Mouse (Mus musculus) stomach, postnatal 0 days (tissue): ENCODE data around the gene B4gat1. TPM values are rescaled to one million over a fixed set of nuclear protein-coding genes. Genes with fewer than 3 reads are reported as not detected.

Source experiments
- ATAC-seq: fragments of 200-750 bp; cut with Nextera tagmentation; 2 replicates; pipeline ENCODE4 v1.8.0; 2017; ENCODE audit not compliant: low FRiP score, low TSS enrichment
- DNase-seq: peaks from one replicate; pipeline ENCODE4 v3.0.0-alpha.2; 2016; ENCODE audit warnings: low spot score
- H3K27ac ChIP-seq: fragments of 300-500 bp; sonication (generic); replicated peaks from 2 replicates; pipeline ENCODE4 v1.5.1; 2014; ENCODE audit warnings: mild to moderate bottlenecking, control low read depth
- H3K27me3 ChIP-seq: fragments of 300-500 bp; sonication (generic); 2 replicates; pipeline ENCODE4 v1.6.1; 2014; ENCODE audit warnings: low read length; ENCODE audit not compliant: control insufficient read depth, insufficient read depth
- H3K36me3 ChIP-seq: fragments of 300-500 bp; sonication (generic); 2 replicates; pipeline ENCODE4 v1.6.1; 2014; ENCODE audit warnings: low read length, mixed read lengths; ENCODE audit not compliant: control insufficient read depth, insufficient read depth
- H3K4me1 ChIP-seq: fragments of 300-500 bp; sonication (generic); replicated peaks from 2 replicates; pipeline ENCODE4 v1.6.1; 2014; ENCODE audit warnings: antibody characterized with exemption; ENCODE audit not compliant: control insufficient read depth, insufficient read depth
- H3K4me2 ChIP-seq: fragments of 300-500 bp; sonication (generic); replicated peaks from 2 replicates; pipeline ENCODE4 v1.6.1; 2014; ENCODE audit warnings: low read depth, mild to moderate bottlenecking, control low read depth, moderate library complexity
- H3K4me3 ChIP-seq: fragments of 300-500 bp; sonication (generic); 2 replicates; pipeline ENCODE4 v1.5.1; 2014; ENCODE audit warnings: low read depth, low read length, control low read depth
- H3K9ac ChIP-seq: fragments of 300-500 bp; sonication (generic); 2 replicates; pipeline ENCODE4 v1.6.1; 2014; ENCODE audit warnings: mild to moderate bottlenecking, low read length, control low read depth, mixed read lengths
- H3K9me3 ChIP-seq: fragments of 300-500 bp; sonication (generic); 2 replicates; pipeline ENCODE4 v1.6.1; 2016; ENCODE audit warnings: low read length; ENCODE audit not compliant: control insufficient read depth
- CTCF ChIP-seq: IDR thresholded peaks from 2 replicates; pipeline ENCODE4 v1.5.1; 2016; ENCODE audit warnings: antibody characterized with exemption, low read depth, mild to moderate bottlenecking, moderate library complexity
- EP300 ChIP-seq: optimal IDR thresholded peaks from 2 replicates; pipeline ENCODE3; 2016; ENCODE audit warnings: antibody characterized with exemption
- WGBS: fragments of 180-500 bp; shearing (Covaris S2); extraction: QIAGEN DNeasy Blood & Tissue Kit; methylation state at CpG from one replicate; pipeline ENCODE4 v1.1.7; 2014; 5-methylcytosine and 5-hydroxymethylcytosine counted together
- polyA plus RNA-seq: library from polyadenylated mRNA; unstranded; fragments of >200 nt; fragmentation: Nextera tagmentation; extraction: Ambion mirVana; gene quantifications from 2 replicates; pipeline ENCODE4 v1.2.1, GENCODE M21; 2015

B4gat1 gene
- polyA plus RNA-seq, 1 experiment from 2014 or later = 22.3 TPM

DNA sequence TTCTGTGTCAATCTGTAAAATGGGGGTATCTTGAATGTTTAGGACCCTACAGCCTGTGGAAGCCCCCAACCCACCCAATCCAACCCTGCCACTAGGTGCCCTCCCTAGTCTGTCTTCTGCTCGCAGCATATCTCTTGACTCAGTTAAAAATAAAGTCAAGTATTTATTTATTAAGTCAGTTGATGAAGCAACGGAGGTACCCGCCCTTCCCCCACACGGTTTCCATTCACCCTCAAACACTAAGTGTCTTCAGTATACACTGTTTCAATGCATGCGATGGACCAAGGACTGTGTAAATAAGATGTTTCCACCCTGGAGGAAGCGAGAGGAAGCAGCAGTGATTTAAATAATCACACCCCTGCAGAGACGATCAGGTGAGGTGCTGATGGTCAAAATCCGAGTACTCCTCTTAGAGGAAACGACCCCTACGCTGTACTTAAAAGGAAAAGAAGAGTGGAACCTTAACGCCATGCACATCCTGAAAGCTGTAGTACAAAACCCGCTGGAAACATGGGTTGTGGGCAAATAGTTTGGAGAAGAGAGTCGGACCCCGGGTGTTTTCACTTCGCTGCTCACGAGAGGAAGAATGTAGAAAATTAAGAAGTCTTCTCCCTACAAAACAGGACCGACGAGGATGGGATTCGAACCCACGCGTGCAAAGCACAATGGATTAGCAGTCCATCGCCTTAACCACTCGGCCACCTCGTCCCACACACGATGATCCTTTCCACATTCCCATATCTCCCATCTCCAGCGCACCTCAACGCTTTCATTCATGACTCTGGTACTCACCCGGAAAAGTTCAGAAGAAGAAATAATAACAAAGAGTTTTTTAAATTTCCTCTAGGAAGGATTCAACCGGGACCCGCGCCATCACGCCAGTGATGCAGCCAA is 701 bp upstream of the B4gat1 start:
- peak overlapping the region; percentile 73 for H3K4me3 ChIP-seq
- DNase-seq (peak; percentile 71), ATAC-seq (no peak; the same call in 1 of the 2 replicates)
- H3K36me3 ChIP-seq = no peaks in the 10 kb centered on the region
- H3K4me2 ChIP-seq = peak overlapping the region; percentile 96
- TF ChIP-seq CTCF (no peak), EP300 (no peak)
- H3K27me3 ChIP-seq = no peaks in the 10 kb centered on the region
- peak overlapping the region; percentile 89 for H3K9ac ChIP-seq
- no peaks in the 10 kb centered on the region for H3K9me3 ChIP-seq
- 2% methylated on average over 32 of the region's 32 CpGs for WGBS
- H3K4me1 ChIP-seq = peaks cover 6% of the 10 kb centered on the region
- peak overlapping the region; percentile 67; the same call in 1 of the 2 replicates for H3K27ac ChIP-seq

DNA sequence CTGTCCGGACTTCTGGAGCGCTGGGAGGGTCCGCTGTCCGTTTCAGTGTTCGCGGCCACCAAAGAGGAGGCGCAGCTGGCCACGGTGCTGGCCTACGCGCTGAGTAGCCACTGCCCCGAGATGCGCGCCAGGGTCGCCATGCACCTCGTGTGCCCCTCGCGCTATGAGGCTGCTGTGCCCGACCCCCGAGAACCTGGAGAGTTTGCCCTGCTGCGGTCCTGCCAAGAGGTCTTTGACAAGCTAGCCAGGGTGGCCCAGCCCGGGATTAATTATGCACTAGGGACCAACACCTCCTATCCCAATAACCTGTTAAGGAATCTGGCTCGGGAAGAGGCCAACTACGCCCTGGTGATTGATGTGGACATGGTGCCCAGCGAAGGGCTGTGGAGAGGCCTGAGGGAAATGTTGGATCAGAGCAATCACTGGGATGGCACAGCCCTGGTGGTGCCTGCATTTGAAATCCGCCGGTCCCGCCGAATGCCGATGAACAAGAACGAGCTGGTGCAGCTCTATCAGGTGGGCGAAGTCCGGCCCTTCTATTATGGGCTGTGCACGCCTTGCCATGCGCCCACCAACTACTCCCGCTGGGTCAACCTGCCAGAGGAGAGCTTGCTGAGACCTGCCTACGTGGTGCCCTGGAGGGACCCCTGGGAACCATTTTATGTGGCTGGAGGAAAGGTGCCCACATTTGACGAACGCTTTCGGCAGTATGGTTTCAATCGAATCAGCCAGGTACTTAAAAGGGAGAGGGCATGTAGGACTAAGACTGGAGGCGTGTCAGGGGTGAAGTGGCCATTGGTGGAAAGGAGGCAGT is 882 bp downstream of the B4gat1 start:
- H3K27me3 ChIP-seq = no peaks in the 10 kb centered on the region
- H3K4me1 ChIP-seq = peaks cover 6% of the 10 kb centered on the region
- no peaks in the 10 kb centered on the region for H3K36me3 ChIP-seq
- DNase-seq (no peak), ATAC-seq (peak; percentile 22; the same call in 1 of the 2 replicates)
- TF ChIP-seq EP300 (no peak), CTCF (no peak)
- no peaks in the 10 kb centered on the region for H3K9me3 ChIP-seq
- H3K4me2 ChIP-seq = peak overlapping the region; percentile 96
- 0 out of 2 replicates have a peak overlapping the region, but pooled peaks have one; percentile 58 for H3K27ac ChIP-seq
- peak overlapping the region; percentile 73 for H3K4me3 ChIP-seq
- H3K9ac ChIP-seq = peak overlapping the region; percentile 89
- 12% methylated on average over 41 of the region's 41 CpGs for WGBS

- ATAC-seq (peak; percentile 80), DNase-seq (peak; percentile 95)
- H3K36me3 ChIP-seq = no peaks in the 10 kb centered on the region; the same call in 1 of the 2 replicates
- H3K4me2 ChIP-seq = peak within 1 kb of the TSS; percentile 96
- peak within 1 kb of the TSS; percentile 91 for H3K27ac ChIP-seq
- peak within 1 kb of the TSS; percentile 79 for H3K4me3 ChIP-seq
- H3K4me1 ChIP-seq = peaks cover 6% of the 10 kb centered on the region
- TF ChIP-seq CTCF (no peak), EP300 (no peak)
- H3K9ac ChIP-seq = peak within 1 kb of the TSS; percentile 85
- no peaks in the 10 kb centered on the region for H3K9me3 ChIP-seq
- no peaks in the 10 kb centered on the region for H3K27me3 ChIP-seq
- 2% methylated on average over 40 of the region's 40 CpGs for WGBS
These were observed 2.4 kb downstream of the B4gat1 start, which contains the start of gene Brms1 for GRCm38 (mm10) chr19:5040862-5041523. Brms1 (plus strand) TSS chr19:5041354.

- no peaks in the 10 kb centered on the region for H3K9me3 ChIP-seq
- TF ChIP-seq EP300 = no peak
- ATAC-seq (no peak), DNase-seq (no peak)
- peak overlapping the region; percentile 79 for H3K4me3 ChIP-seq
- H3K4me1 ChIP-seq = peaks cover 6% of the 10 kb centered on the region
- WGBS = under 1% methylated on average over 16 of the region's 16 CpGs
- H3K27ac ChIP-seq = peak overlapping the region; percentile 91
- peak overlapping the region; percentile 85 for H3K9ac ChIP-seq
- H3K27me3 ChIP-seq = no peaks in the 10 kb centered on the region
- no peaks in the 10 kb centered on the region; the same call in 1 of the 2 replicates for H3K36me3 ChIP-seq
- peak overlapping the region; percentile 96 for H3K4me2 ChIP-seq
These were observed 3.0 kb downstream of the B4gat1 start for GRCm38 (mm10) chr19:5041588-5041987.

DNA sequence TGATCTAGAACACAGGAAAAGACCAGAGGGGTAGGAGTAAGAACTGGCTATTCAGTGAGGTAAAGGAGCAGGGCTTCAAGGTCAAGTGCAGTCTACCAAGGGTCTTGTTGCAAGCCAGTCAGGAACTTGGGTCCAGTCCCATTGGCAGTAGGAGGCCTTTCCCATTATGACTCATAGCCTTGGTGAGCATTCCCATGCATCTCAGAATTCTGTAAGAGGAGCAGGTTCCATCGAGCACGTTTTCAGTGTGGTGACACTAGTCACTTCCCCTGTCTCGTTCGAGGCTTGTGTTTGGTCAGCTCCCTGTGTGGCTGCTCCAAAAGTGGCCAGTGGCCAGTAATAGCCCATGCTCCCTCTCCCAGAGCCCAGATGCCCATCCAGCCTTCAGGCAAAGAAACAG is 6.9 kb downstream of the B4gat1 start:
- H3K4me2 ChIP-seq = no peak overlapping the region
- ATAC-seq (no peak), DNase-seq (no peak)
- no peak overlapping the region for H3K4me3 ChIP-seq
- no peak overlapping the region for H3K27ac ChIP-seq
- TF ChIP-seq EP300 (no peak), CTCF (no peak)
- peaks cover 6% of the 10 kb centered on the region for H3K36me3 ChIP-seq
- no peaks in the 10 kb centered on the region for H3K9me3 ChIP-seq
- H3K27me3 ChIP-seq = no peaks in the 10 kb centered on the region
- 73% methylated on average over 4 of the region's 4 CpGs for WGBS
- H3K4me1 ChIP-seq = peaks cover under 1% of the 10 kb centered on the region; the same call in 1 of the 2 replicates
- no peak overlapping the region for H3K9ac ChIP-seq
